Mouse (Mus musculus): ENCODE measurements around the gene Hras. TPM values are rescaled to one million over a fixed set of nuclear protein-coding genes. Genes with fewer than 3 reads are reported as not detected.

Hras gene
- polyA plus RNA-seq (2012; rRNA removed): 67.7 and 68.0 TPM in 2 replicates

GRCm38 (mm10) chr7:141193948-141194347 lies at the start of gene Hras, which contains the start of gene Lrrc56:
Hras (minus strand) TSS chr7:141194005.
Lrrc56 (plus strand) TSS chr7:141194157.

GRCm38 (mm10) chr7:141228279-141229067 lies 34.7 kb upstream of the Hras start, which contains the start of gene Phrf1:
Phrf1 (plus strand) TSS chr7:141228784.

GRCm38 (mm10) chr7:141215101-141215879 lies 21.5 kb upstream of the Hras start, which contains the start of gene Rassf7:
Rassf7 (plus strand) TSS chr7:141215860.

GRCm38 (mm10) chr7:141213605-141214235 lies 19.9 kb upstream of the Hras start, which contains the start of gene Lmntd2:
Lmntd2 (minus strand) TSS chr7:141214080.

GRCm38 (mm10) chr7:141172116-141173006 lies 21.4 kb downstream of the Hras start, which contains the start of gene Rnh1:
Rnh1 (minus strand) TSS chr7:141172857.

Other genes starting within 250 kb of the Hras start
- 0.38 and 0.46 TPM in 2 replicates for gene Ifitm5, start 243.7 kb downstream of the Hras start, polyA plus RNA-seq (2012; rRNA removed)
- not detected in 2 replicates for gene Gm45717, start 238.1 kb downstream of the Hras start, polyA plus RNA-seq (2012; rRNA removed)
- 219 and 222 TPM in 2 replicates for gene Ifitm2, start 238.0 kb downstream of the Hras start, polyA plus RNA-seq (2012; rRNA removed)
- gene Ifitm1, start 226.8 kb downstream of the Hras start, polyA plus RNA-seq (2012; rRNA removed): 29.1 and 33.2 TPM in 2 replicates
- gene Ifitm3, start 183.2 kb downstream of the Hras start, polyA plus RNA-seq (2012; rRNA removed): 28.7 and 41.6 TPM in 2 replicates
- 8.3 and 10.9 TPM in 2 replicates for gene Ifitm6, start 176.1 kb downstream of the Hras start, polyA plus RNA-seq (2012; rRNA removed)
- not detected in 2 replicates for gene Gm17387, start 164.9 kb downstream of the Hras start, polyA plus RNA-seq (2012; rRNA removed)
- 0.59 and 0.76 TPM in 2 replicates for gene B4galnt4, start 132.9 kb downstream of the Hras start, polyA plus RNA-seq (2012; rRNA removed)
- gene Pkp3, start 115.8 kb downstream of the Hras start, polyA plus RNA-seq (2012; rRNA removed): 0.38 and 0.48 TPM in 2 replicates
- 9.1 and 10.7 TPM in 2 replicates for gene Sigirr, start 93.4 kb downstream of the Hras start, polyA plus RNA-seq (2012; rRNA removed)
- 0.36 TPM in 2 replicates for gene Ano9, start 76.2 kb downstream of the Hras start, polyA plus RNA-seq (2012; rRNA removed)
- gene Ptdss2, start 71.6 kb downstream of the Hras start, polyA plus RNA-seq (2012; rRNA removed): 62.0 and 81.0 TPM in 2 replicates
- 23.5 and 28.6 TPM in 2 replicates for gene Rnh1, start 21.1 kb downstream of the Hras start, polyA plus RNA-seq (2012; rRNA removed)
- 13.2 and 14.8 TPM in 2 replicates for gene Lrrc56, start 152 bp upstream of the Hras start, polyA plus RNA-seq (2012; rRNA removed)
- 1.6 and 2.0 TPM in 2 replicates for gene Lmntd2, start 20.1 kb upstream of the Hras start, polyA plus RNA-seq (2012; rRNA removed)
- gene Rassf7, start 21.9 kb upstream of the Hras start, polyA plus RNA-seq (2012; rRNA removed): 22.1 and 22.8 TPM in 2 replicates
- gene Phrf1, start 34.8 kb upstream of the Hras start, polyA plus RNA-seq (2012; rRNA removed): 10.8 and 16.2 TPM in 2 replicates
- 8.3 and 11.9 TPM in 2 replicates for gene Irf7, start 72.5 kb upstream of the Hras start, polyA plus RNA-seq (2012; rRNA removed)
- 0.07 and 0.09 TPM in 2 replicates for gene Cdhr5, start 82.8 kb upstream of the Hras start, polyA plus RNA-seq (2012; rRNA removed)
- 0.23 and 0.67 TPM in 2 replicates for gene Sct, start 85.1 kb upstream of the Hras start, polyA plus RNA-seq (2012; rRNA removed)
- 0.01 TPM in 1 of 2 replicates, not detected in the other for gene Drd4, start 98.0 kb upstream of the Hras start, polyA plus RNA-seq (2012; rRNA removed)
- 7.0 and 8.4 TPM in 2 replicates for gene Deaf1, start 133.7 kb upstream of the Hras start, polyA plus RNA-seq (2012; rRNA removed)
- 11.7 and 13.9 TPM in 2 replicates for gene Tmem80, start 133.7 kb upstream of the Hras start, polyA plus RNA-seq (2012; rRNA removed)
- gene Eps8l2, start 144.9 kb upstream of the Hras start, polyA plus RNA-seq (2012; rRNA removed): 7.1 and 8.9 TPM in 2 replicates
- gene Taldo1, start 198.2 kb upstream of the Hras start, polyA plus RNA-seq (2012; rRNA removed): 238 and 279 TPM in 2 replicates
- 12.6 and 15.1 TPM in 2 replicates for gene Gatd1, start 220.1 kb upstream of the Hras start, polyA plus RNA-seq (2012; rRNA removed)
- gene Cend1, start 235.5 kb upstream of the Hras start, polyA plus RNA-seq (2012; rRNA removed): 0.01 and 0.03 TPM in 2 replicates
- 14.6 and 20.2 TPM in 2 replicates for gene Slc25a22, start 243.9 kb upstream of the Hras start, polyA plus RNA-seq (2012; rRNA removed)